Mouse (Mus musculus) thymus, adult 2 months (tissue): ENCODE results near the gene Pif1.

ENCODE experiments used
- CTCF ChIP-seq: fragments of 200-500 bp; IDR thresholded peaks from 2 replicates; pipeline ENCODE4 v1.5.1; 2012; ENCODE audit warnings: mild to moderate bottlenecking, control low read depth, low read length, moderate library complexity, borderline replicate concordance; ENCODE audit not compliant: control insufficient read depth, poor library complexity, insufficient read depth; ENCODE audit errors: extremely low read depth
- POLR2A ChIP-seq: fragments of 200-500 bp; IDR thresholded peaks from 2 replicates; pipeline ENCODE4 v1.6.1; 2012; ENCODE audit warnings: mild to moderate bottlenecking, low read length, control low read depth, moderate library complexity; ENCODE audit not compliant: control insufficient read depth, poor library complexity, insufficient read depth; ENCODE audit errors: extremely low read depth

DNA sequence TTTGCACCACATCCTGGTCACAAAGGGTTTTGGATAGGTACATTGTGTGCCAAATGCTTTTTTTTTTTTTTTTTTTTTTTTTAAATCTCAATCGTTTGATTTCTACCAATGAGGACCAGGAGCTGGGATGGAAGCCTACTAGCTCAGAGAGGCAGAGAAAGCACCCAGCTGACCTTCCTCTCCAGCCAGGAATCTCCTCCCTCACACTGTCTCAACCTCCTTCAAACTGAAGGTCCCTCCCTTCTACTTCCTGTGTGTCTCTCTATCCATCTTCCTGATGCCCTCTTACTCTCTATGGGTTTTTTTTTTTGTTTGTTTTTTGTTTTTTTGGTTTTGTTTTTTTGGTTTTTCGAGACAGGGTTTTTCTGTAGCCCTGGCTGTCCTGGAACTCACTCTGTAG lies 14.0 kb downstream of the Pif1 start:
- no peak for TF ChIP-seq CTCF
- no peak for TF ChIP-seq POLR2A
